Mouse (Mus musculus): ENCODE results near the gene Tm9sf4. TPM values are rescaled to one million over a fixed set of nuclear protein-coding genes. Genes with fewer than 3 reads are reported as not detected.

The Tm9sf4 gene
- total and polyA plus RNA-seq, 3 experiments: 35.2 to 109 (median 42.9) TPM

DNA sequence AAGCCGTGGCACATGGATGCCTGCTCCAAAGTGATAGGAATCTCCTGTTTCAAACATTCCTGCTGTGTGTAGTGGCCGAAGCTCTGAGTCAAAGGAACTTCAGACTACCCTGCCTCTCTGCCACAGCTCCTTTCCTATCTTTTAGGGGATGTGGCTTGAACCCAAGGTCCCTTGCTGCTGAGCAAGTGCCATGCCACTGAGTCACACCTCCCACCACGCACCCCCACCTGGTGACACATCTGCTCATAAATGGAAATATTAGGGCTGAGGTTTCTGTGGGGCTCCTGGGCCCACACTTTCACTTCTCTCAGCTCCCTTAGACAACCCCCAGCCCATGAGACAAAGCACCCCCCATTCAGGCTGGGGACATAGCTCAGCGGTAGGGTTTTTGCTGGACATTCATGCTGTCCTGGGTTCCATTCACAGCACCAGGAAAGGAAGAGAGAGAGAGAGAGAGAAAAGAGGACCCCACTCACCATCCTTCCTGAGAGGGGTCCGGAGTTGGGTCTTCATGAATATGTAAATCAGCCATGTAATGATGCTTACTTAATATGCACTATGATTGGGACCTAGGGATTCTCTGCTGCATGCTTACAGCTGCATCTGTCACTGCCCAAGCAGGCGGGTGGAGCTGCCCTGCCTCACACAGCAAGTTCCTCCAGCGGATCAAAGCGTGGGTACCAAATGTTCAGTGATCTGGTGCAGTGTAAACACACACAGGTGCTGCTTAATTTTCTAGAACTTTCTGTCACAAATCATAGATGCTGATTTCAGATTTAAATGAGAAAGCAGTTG is 39.1 kb upstream of the Tm9sf4 start:
- H3K9me3 ChIP-seq (replicated peaks): no peaks in the 10 kb centered on the region
- no peak for TF ChIP-seq TAL1 (conservative IDR thresholded peaks at IDR 0.05; ENCODE audit: low read depth, low read length)
- no peak for TF ChIP-seq GATA1 (IDR thresholded peaks at IDR 0.05; ENCODE audit: borderline replicate concordance, low read length)
- TF ChIP-seq CTCF (IDR thresholded peaks at IDR 0.05; ENCODE audit: low read depth, low read length): no peak
- TF ChIP-seq GATA2 (IDR thresholded peaks at IDR 0.05; ENCODE audit: borderline replicate concordance, low read depth, low read length): no peak
- no peak for TF ChIP-seq POLR2AphosphoS5 (IDR thresholded peaks at IDR 0.05; ENCODE audit: insufficient replicate concordance, low read depth, low read length)
- peaks cover 26% of the 10 kb centered on the region for H3K27me3 ChIP-seq (ENCODE audit: insufficient read depth, low read length)
- ATAC-seq (ENCODE audit: extremely low read depth, insufficient number of reproducible peaks, low FRiP score, poor library complexity, severe bottlenecking) (no peak), DNase-seq (ENCODE audit: low spot score) (no peak)
- H3K4me3 ChIP-seq (ENCODE audit: low read depth, low read length): no peak overlapping the region
- H3K36me3 ChIP-seq (replicated peaks): no peaks in the 10 kb centered on the region
- H3K4me1 ChIP-seq (ENCODE audit: insufficient read depth, low read depth, low read length): no peaks in the 10 kb centered on the region

DNA sequence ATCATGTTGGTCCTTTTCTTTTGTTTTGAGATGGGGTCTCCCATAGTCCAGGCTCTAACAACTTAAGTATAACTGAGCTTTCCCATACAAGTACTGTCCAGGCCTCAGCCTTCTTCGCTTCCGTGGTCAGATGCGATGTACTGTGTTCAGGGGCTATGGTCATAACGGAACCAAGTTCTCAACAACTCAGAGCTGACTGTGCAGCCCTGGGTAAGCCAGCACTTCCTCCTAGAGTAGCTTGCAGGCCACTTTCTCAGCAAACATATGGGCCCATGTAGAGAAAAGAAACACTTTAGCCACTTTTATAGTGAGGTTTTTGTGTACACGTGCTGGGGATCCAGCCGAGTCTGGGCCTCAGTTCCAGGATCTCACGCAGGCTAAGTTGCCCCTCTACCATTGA is 38.4 kb upstream of the Tm9sf4 start:
- Histone ChIP-seq H3K27me3 (ENCODE audit: insufficient read depth, low read length) (peaks cover 25% of the 10 kb centered on the region), H3K4me3 (ENCODE audit: low read depth, low read length) (no peak overlapping the region), H3K9me3 (replicated peaks) (no peaks in the 10 kb centered on the region), H3K36me3 (replicated peaks) (no peaks in the 10 kb centered on the region), H3K4me1 (ENCODE audit: insufficient read depth, low read depth, low read length) (no peaks in the 10 kb centered on the region)
- ATAC-seq (ENCODE audit: extremely low read depth, insufficient number of reproducible peaks, low FRiP score, poor library complexity, severe bottlenecking): no peak
- no peak for TF ChIP-seq GATA1 (IDR thresholded peaks at IDR 0.05; ENCODE audit: borderline replicate concordance, low read length)
- no peak for TF ChIP-seq CTCF (IDR thresholded peaks at IDR 0.05; ENCODE audit: low read depth, low read length)
- no peak for TF ChIP-seq TAL1 (conservative IDR thresholded peaks at IDR 0.05; ENCODE audit: low read depth, low read length)
- TF ChIP-seq POLR2AphosphoS5 (IDR thresholded peaks at IDR 0.05; ENCODE audit: insufficient replicate concordance, low read depth, low read length): no peak
- TF ChIP-seq GATA2 (IDR thresholded peaks at IDR 0.05; ENCODE audit: borderline replicate concordance, low read depth, low read length): no peak
- DNase-seq (ENCODE audit: low spot score): no peak

DNA sequence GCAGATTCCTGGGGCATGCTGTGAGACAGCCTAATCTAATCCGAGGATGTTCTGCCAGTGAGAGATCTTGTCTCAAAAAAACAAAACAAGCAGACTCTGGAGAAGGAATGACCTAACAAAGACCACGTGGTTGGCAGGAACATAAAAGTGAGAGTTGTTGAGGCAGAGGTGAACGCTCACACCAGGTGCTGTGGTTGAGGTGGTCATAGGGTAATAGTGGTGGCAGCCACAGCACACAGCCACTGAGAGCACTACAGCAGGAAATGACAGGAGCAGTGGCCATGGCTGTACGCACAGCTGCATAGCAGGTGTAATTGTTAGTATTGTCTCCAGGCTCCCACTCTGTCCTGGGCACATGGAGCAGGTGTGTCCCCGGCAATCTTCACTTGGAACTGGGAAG is 35.2 kb upstream of the Tm9sf4 start:
- Histone ChIP-seq H3K9me3 (replicated peaks) (no peaks in the 10 kb centered on the region), H3K4me1 (ENCODE audit: insufficient read depth, low read depth, low read length) (no peaks in the 10 kb centered on the region), H3K27me3 (ENCODE audit: insufficient read depth, low read length) (peaks cover 40% of the 10 kb centered on the region), H3K36me3 (replicated peaks) (no peaks in the 10 kb centered on the region), H3K4me3 (ENCODE audit: low read depth, low read length) (no peak overlapping the region)
- DNase-seq (ENCODE audit: low spot score) (no peak), ATAC-seq (ENCODE audit: extremely low read depth, insufficient number of reproducible peaks, low FRiP score, poor library complexity, severe bottlenecking) (no peak)
- TF ChIP-seq GATA1 (IDR thresholded peaks at IDR 0.05; ENCODE audit: borderline replicate concordance, low read length) (no peak), POLR2AphosphoS5 (IDR thresholded peaks at IDR 0.05; ENCODE audit: insufficient replicate concordance, low read depth, low read length) (no peak)

DNA sequence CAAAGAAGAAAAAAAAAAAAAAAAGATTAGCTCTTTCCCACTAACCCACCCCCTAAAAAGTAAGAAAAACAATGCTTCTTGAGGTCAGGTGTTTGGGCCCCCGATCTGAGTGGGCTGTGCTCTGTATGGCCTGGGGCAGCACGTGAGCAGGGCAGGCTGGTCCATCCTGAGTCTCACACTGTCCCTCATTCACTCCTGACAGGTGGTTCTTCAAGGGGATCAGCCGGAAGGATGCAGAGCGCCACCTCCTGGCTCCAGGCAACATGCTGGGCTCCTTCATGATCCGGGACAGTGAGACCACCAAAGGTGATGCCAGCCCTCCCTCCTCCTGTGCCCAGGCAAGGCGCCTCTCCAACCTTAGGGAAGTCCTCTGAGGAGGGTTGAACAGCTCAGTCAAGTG is 30.1 kb upstream of the Tm9sf4 start:
- no peak for ATAC-seq (ENCODE audit: extremely low read depth, insufficient number of reproducible peaks, low FRiP score, poor library complexity, severe bottlenecking)

DNA sequence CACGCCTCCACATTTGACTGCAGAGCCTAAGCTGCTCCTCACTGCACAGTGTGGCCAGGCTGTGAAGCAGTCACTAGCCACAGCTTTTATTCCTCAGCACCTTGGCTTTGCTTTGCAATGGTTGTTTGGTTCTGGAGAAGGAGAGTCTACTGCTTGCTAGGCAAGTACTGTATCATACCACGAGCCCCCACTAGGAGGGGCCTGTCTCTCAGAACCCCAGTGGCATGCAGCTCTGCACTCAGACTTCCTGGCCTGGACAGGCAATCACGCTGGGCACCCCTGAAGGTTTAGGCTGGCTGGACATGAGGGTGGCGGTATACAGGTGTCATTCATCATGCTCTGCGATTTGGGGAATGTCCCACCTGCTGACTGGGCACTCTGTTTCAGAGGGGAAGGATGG is 26.9 kb upstream of the Tm9sf4 start:
- no peak for ATAC-seq (ENCODE audit: extremely low read depth, insufficient number of reproducible peaks, low FRiP score, poor library complexity, severe bottlenecking)
- Histone ChIP-seq H3K36me3 (replicated peaks) (no peaks in the 10 kb centered on the region), H3K4me1 (ENCODE audit: insufficient read depth, low read depth, low read length) (no peaks in the 10 kb centered on the region), H3K9me3 (replicated peaks) (no peaks in the 10 kb centered on the region), H3K27me3 (ENCODE audit: insufficient read depth, low read length) (peaks cover 48% of the 10 kb centered on the region), H3K4me3 (ENCODE audit: low read depth, low read length) (no peak overlapping the region)
- DNase-seq (ENCODE audit: low spot score): no peak
- TF ChIP-seq GATA1 (IDR thresholded peaks at IDR 0.05; ENCODE audit: borderline replicate concordance, low read length) (no peak), GATA2 (IDR thresholded peaks at IDR 0.05; ENCODE audit: borderline replicate concordance, low read depth, low read length) (no peak), POLR2AphosphoS5 (IDR thresholded peaks at IDR 0.05; ENCODE audit: insufficient replicate concordance, low read depth, low read length) (no peak), CTCF (IDR thresholded peaks at IDR 0.05; ENCODE audit: low read depth, low read length) (no peak), TAL1 (conservative IDR thresholded peaks at IDR 0.05; ENCODE audit: low read depth, low read length) (no peak)

More for the DNA sequence above, 30.1 kb upstream of the Tm9sf4 start:
- H3K36me3 ChIP-seq (replicated peaks): no peaks in the 10 kb centered on the region
- peaks cover 46% of the 10 kb centered on the region for H3K27me3 ChIP-seq (ENCODE audit: insufficient read depth, low read length)
- H3K4me1 ChIP-seq (ENCODE audit: insufficient read depth, low read depth, low read length): no peaks in the 10 kb centered on the region
- TF ChIP-seq CTCF (IDR thresholded peaks at IDR 0.05; ENCODE audit: low read depth, low read length) (no peak), TAL1 (conservative IDR thresholded peaks at IDR 0.05; ENCODE audit: low read depth, low read length) (no peak), GATA2 (IDR thresholded peaks at IDR 0.05; ENCODE audit: borderline replicate concordance, low read depth, low read length) (no peak), POLR2AphosphoS5 (IDR thresholded peaks at IDR 0.05; ENCODE audit: insufficient replicate concordance, low read depth, low read length) (no peak), GATA1 (IDR thresholded peaks at IDR 0.05; ENCODE audit: borderline replicate concordance, low read length) (no peak)
- DNase-seq (ENCODE audit: low spot score): no peak
- no peaks in the 10 kb centered on the region for H3K9me3 ChIP-seq (replicated peaks)
- H3K4me3 ChIP-seq (ENCODE audit: low read depth, low read length): no peak overlapping the region

DNA sequence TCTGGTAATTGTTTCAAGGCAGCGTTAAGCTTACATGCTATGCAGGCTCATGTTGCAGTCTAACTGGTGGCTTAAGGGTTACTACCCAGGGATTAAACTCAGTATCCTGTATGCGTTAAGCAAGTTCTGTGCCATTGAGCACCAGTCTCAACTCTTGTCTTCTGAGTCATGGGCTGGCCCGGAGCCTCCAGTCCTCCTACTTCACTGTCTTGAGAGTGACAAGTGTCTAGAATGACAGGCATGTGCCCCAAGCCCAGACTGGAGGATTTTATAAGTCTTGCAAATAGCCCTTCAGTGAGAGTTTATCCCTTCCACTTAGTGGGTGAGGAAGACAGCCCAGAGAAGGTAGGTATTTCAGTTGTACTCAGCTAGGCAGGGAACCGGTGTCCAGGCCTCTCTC is 24.9 kb upstream of the Tm9sf4 start:
- Histone ChIP-seq H3K4me3 (ENCODE audit: low read depth, low read length) (no peak overlapping the region), H3K36me3 (replicated peaks) (no peaks in the 10 kb centered on the region), H3K9me3 (replicated peaks) (no peaks in the 10 kb centered on the region), H3K27me3 (ENCODE audit: insufficient read depth, low read length) (peaks cover 42% of the 10 kb centered on the region), H3K4me1 (ENCODE audit: insufficient read depth, low read depth, low read length) (no peaks in the 10 kb centered on the region)
- ATAC-seq (ENCODE audit: extremely low read depth, insufficient number of reproducible peaks, low FRiP score, poor library complexity, severe bottlenecking): no peak
- no peak for DNase-seq (ENCODE audit: low spot score)
- no peak for TF ChIP-seq POLR2AphosphoS5 (IDR thresholded peaks at IDR 0.05; ENCODE audit: insufficient replicate concordance, low read depth, low read length)
- TF ChIP-seq TAL1 (conservative IDR thresholded peaks at IDR 0.05; ENCODE audit: low read depth, low read length): no peak
- no peak for TF ChIP-seq CTCF (IDR thresholded peaks at IDR 0.05; ENCODE audit: low read depth, low read length)
- TF ChIP-seq GATA1 (IDR thresholded peaks at IDR 0.05; ENCODE audit: borderline replicate concordance, low read length): no peak
- TF ChIP-seq GATA2 (IDR thresholded peaks at IDR 0.05; ENCODE audit: borderline replicate concordance, low read depth, low read length): no peak

Measured in G1E (cell line).